Mouse (Mus musculus) erythroblast, embryonic 14.5 days (primary cell): ENCODE results near the gene Edn2. TPM values are rescaled to one million over a fixed set of nuclear protein-coding genes. Genes with fewer than 3 reads are reported as not detected.

Source experiments
- H3K27me3 ChIP-seq: 2 replicates; pipeline ENCODE4 v1.6.1; 2012; ENCODE audit warnings: inconsistent platforms; ENCODE audit not compliant: control insufficient read depth
- H3K36me3 ChIP-seq: 2 replicates; pipeline ENCODE4 v1.6.1; 2012; ENCODE audit warnings: mild to moderate bottlenecking, inconsistent platforms; ENCODE audit not compliant: control insufficient read depth
- H3K4me1 ChIP-seq: 2 replicates; pipeline ENCODE4 v1.6.1; 2012; ENCODE audit warnings: inconsistent platforms; ENCODE audit not compliant: control insufficient read depth
- H3K4me3 ChIP-seq: replicated peaks from 2 replicates; pipeline ENCODE3; 2012; ENCODE audit warnings: moderate library complexity, mild to moderate bottlenecking, inconsistent platforms
- H3K9me3 ChIP-seq: 2 replicates; pipeline ENCODE4 v1.6.1; 2012; ENCODE audit warnings: low read length, inconsistent platforms, mixed read lengths; ENCODE audit not compliant: control insufficient read depth
- GATA1 ChIP-seq: IDR thresholded peaks from 2 replicates; pipeline ENCODE4 v1.6.1; 2012; ENCODE audit warnings: low read length, inconsistent platforms, mixed read lengths
- TAL1 ChIP-seq: IDR thresholded peaks from 3 replicates; pipeline ENCODE4 v1.6.1; 2012; ENCODE audit warnings: low read length, inconsistent platforms, mixed read lengths
- polyA plus RNA-seq: library from polyadenylated mRNA; stranded (reverse); fragments of >175 nt; gene quantifications from 2 replicates; pipeline ENCODE4 v1.2.3, GENCODE M21; 2012

Gene Edn2
- not detected in 2 replicates for polyA plus RNA-seq

GRCm38 (mm10) chr4:120161166-120161949, at the start of gene Edn2:
Edn2 (plus strand) TSS chr4:120161206.
- H3K9me3 ChIP-seq: no peaks in the 10 kb centered on the region
- TF ChIP-seq TAL1 (no peak), GATA1 (no peak)
- H3K4me3 ChIP-seq: no peak within 1 kb of the TSS
- no peaks in the 10 kb centered on the region for H3K36me3 ChIP-seq
- H3K4me1 ChIP-seq: no peaks in the 10 kb centered on the region
- H3K27me3 ChIP-seq: no peaks in the 10 kb centered on the region

GRCm38 (mm10) chr4:120115516-120115915, 45.5 kb upstream of the Edn2 start:
- no peaks in the 10 kb centered on the region for H3K36me3 ChIP-seq
- no peaks in the 10 kb centered on the region for H3K4me1 ChIP-seq
- peaks cover 4% of the 10 kb centered on the region; the same call in 1 of the 2 replicates for H3K9me3 ChIP-seq
- TF ChIP-seq TAL1: no peak
- TF ChIP-seq GATA1: no peak
- H3K27me3 ChIP-seq: no peaks in the 10 kb centered on the region
- no peak overlapping the region for H3K4me3 ChIP-seq

- Histone ChIP-seq H3K4me1 (no peaks in the 10 kb centered on the region), H3K27me3 (no peaks in the 10 kb centered on the region), H3K9me3 (peaks cover 4% of the 10 kb centered on the region; the same call in 1 of the 2 replicates), H3K36me3 (no peaks in the 10 kb centered on the region), H3K4me3 (no peak overlapping the region)
- TF ChIP-seq TAL1 (no peak), GATA1 (no peak)
Measured at GRCm38 (mm10) chr4:120116312-120116711, 44.7 kb upstream of the Edn2 start.

- H3K36me3 ChIP-seq: no peaks in the 10 kb centered on the region
- H3K27me3 ChIP-seq: no peaks in the 10 kb centered on the region
- TF ChIP-seq GATA1 (no peak), TAL1 (no peak)
- H3K4me3 ChIP-seq: no peak overlapping the region
- no peaks in the 10 kb centered on the region for H3K4me1 ChIP-seq
- no peaks in the 10 kb centered on the region for H3K9me3 ChIP-seq
Measured at GRCm38 (mm10) chr4:120120276-120120675, 40.7 kb upstream of the Edn2 start.

- Histone ChIP-seq H3K4me1 (no peaks in the 10 kb centered on the region), H3K27me3 (no peaks in the 10 kb centered on the region), H3K9me3 (no peaks in the 10 kb centered on the region), H3K36me3 (no peaks in the 10 kb centered on the region), H3K4me3 (no peak overlapping the region)
- TF ChIP-seq GATA1 (no peak), TAL1 (no peak)
Measured at GRCm38 (mm10) chr4:120124656-120125055, 36.4 kb upstream of the Edn2 start.

- Histone ChIP-seq H3K9me3 (no peaks in the 10 kb centered on the region), H3K27me3 (no peaks in the 10 kb centered on the region), H3K36me3 (no peaks in the 10 kb centered on the region), H3K4me1 (no peaks in the 10 kb centered on the region), H3K4me3 (no peak overlapping the region)
- TF ChIP-seq TAL1: no peak
- TF ChIP-seq GATA1: no peak
Measured at GRCm38 (mm10) chr4:120126047-120126446, 35.0 kb upstream of the Edn2 start.

- H3K27me3 ChIP-seq: no peaks in the 10 kb centered on the region
- H3K4me3 ChIP-seq: no peak overlapping the region
- TF ChIP-seq GATA1 (no peak), TAL1 (no peak)
- H3K9me3 ChIP-seq: no peaks in the 10 kb centered on the region
- no peaks in the 10 kb centered on the region for H3K36me3 ChIP-seq
- H3K4me1 ChIP-seq: no peaks in the 10 kb centered on the region
Measured at GRCm38 (mm10) chr4:120127333-120127732, 33.7 kb upstream of the Edn2 start.

- no peaks in the 10 kb centered on the region for H3K4me1 ChIP-seq
- TF ChIP-seq TAL1: no peak
- no peak for TF ChIP-seq GATA1
- H3K9me3 ChIP-seq: no peaks in the 10 kb centered on the region
- no peaks in the 10 kb centered on the region for H3K36me3 ChIP-seq
- no peak overlapping the region for H3K4me3 ChIP-seq
- H3K27me3 ChIP-seq: no peaks in the 10 kb centered on the region
Measured at GRCm38 (mm10) chr4:120128033-120128432, 33.0 kb upstream of the Edn2 start.

GRCm38 (mm10) chr4:120129233-120129885, 31.6 kb upstream of the Edn2 start:
- H3K4me1 ChIP-seq: no peaks in the 10 kb centered on the region
- H3K27me3 ChIP-seq: no peaks in the 10 kb centered on the region
- H3K4me3 ChIP-seq: no peak overlapping the region
- TF ChIP-seq GATA1: no peak
- no peak for TF ChIP-seq TAL1
- no peaks in the 10 kb centered on the region for H3K36me3 ChIP-seq
- no peaks in the 10 kb centered on the region for H3K9me3 ChIP-seq
